In the genomic region with DNA sequence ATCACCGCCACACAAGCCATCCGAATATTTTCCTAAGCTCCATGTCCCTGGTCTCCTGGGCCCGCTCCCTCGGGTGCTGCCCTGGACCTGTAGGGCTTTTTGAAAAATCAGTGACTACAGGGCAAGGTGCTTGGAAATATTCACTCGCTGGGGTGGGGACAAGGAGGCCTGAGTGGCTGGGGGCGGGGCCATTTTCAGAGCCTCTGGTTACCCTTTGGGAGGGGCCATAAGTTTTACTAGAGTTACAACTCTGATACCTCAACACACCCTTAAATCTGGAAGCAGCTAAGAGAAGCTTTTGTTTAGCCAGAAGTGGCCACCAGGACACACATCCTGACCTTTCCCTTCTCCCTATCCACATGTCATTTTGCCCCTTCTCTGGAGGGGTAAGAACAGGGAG, we compare ENCODE assay signal across 8 mouse cellular contexts. TPM values are rescaled to one million over a fixed set of nuclear protein-coding genes. Genes with fewer than 3 reads are reported as not detected.
DNase-seq lines count a peak whose midpoint lies in the region; ATAC-seq and TF ChIP-seq lines count a peak whose summit lies in the region.

No protein-coding gene starts in this region.

- H3K9ac ChIP-seq in kidney, postnatal 0 days (ENCODE audit: low read depth, low read length) = peak overlapping the region; percentile 23; the same call in 1 of the 2 replicates
- H3K9ac ChIP-seq in forebrain, embryonic 14.5 days (ENCODE audit: low read length) = peak overlapping the region; percentile 100
- peak overlapping the region; percentile 70; the same call in 1 of the 2 replicates for H3K9ac ChIP-seq in liver, embryonic 11.5 days (ENCODE audit: low read depth, low read length)
- no peak overlapping the region for H3K9ac ChIP-seq in neural tube, embryonic 15.5 days (replicated peaks)

- 59% methylated on average over 6 of the region's 6 CpGs for WGBS in kidney, postnatal 0 days
- WGBS in forebrain, embryonic 14.5 days = 54% methylated on average over 6 of the region's 6 CpGs
- 81% methylated on average over 6 of the region's 6 CpGs for WGBS in liver, embryonic 11.5 days
- 78% methylated on average over 6 of the region's 6 CpGs for WGBS in neural tube, embryonic 15.5 days

- no peak overlapping the region for H3K27ac ChIP-seq in kidney, postnatal 0 days
- peak overlapping the region; percentile 69; the same call in 1 of the 2 replicates for H3K27ac ChIP-seq in forebrain, embryonic 14.5 days (ENCODE audit: low read depth, low read length)
- peak overlapping the region; percentile 84 for H3K27ac ChIP-seq in liver, embryonic 11.5 days (ENCODE audit: low read depth, low read length)
- H3K27ac ChIP-seq in neural tube, embryonic 15.5 days (replicated peaks) = no peak overlapping the region

- ATAC-seq in kidney, postnatal 0 days (replicated peaks; ENCODE audit: low FRiP score, low read depth) = no peak
- ATAC-seq in forebrain, embryonic 14.5 days = no peak
- no peak for ATAC-seq in liver, embryonic 11.5 days (replicated peaks; ENCODE audit: low FRiP score)
- no peak for ATAC-seq in neural tube, embryonic 15.5 days (ENCODE audit: low FRiP score)
- no peak for ATAC-seq in CD4-positive, CD25-positive, alpha-beta regulatory T cell, adult 4 months

- no peak for TF ChIP-seq CTCF in kidney, postnatal 0 days (IDR thresholded peaks at IDR 0.05; ENCODE audit: low read depth)

- H3K36me3 ChIP-seq in kidney, postnatal 0 days (ENCODE audit: insufficient read depth, low read length) = peaks cover 18% of the 10 kb centered on the region; the same call in 1 of the 2 replicates
- H3K36me3 ChIP-seq in forebrain, embryonic 14.5 days (ENCODE audit: control insufficient read depth, insufficient read depth, low read length) = peaks cover 67% of the 10 kb centered on the region
- no peaks in the 10 kb centered on the region; the same call in 1 of the 2 replicates for H3K36me3 ChIP-seq in liver, embryonic 11.5 days (ENCODE audit: control insufficient read depth, insufficient read depth, low read length)
- peaks cover 37% of the 10 kb centered on the region for H3K36me3 ChIP-seq in neural tube, embryonic 15.5 days

- peaks cover 40% of the 10 kb centered on the region for H3K4me1 ChIP-seq in kidney, postnatal 0 days (replicated peaks; ENCODE audit: insufficient read depth, low read length)
- peaks cover 55% of the 10 kb centered on the region for H3K4me1 ChIP-seq in forebrain, embryonic 14.5 days (ENCODE audit: control insufficient read depth, insufficient read depth, low read length)
- H3K4me1 ChIP-seq in liver, embryonic 11.5 days (replicated peaks; ENCODE audit: control insufficient read depth, insufficient read depth, low read length) = peaks cover 60% of the 10 kb centered on the region
- peaks cover 75% of the 10 kb centered on the region for H3K4me1 ChIP-seq in neural tube, embryonic 15.5 days

- H3K4me3 ChIP-seq in kidney, postnatal 0 days (replicated peaks; ENCODE audit: low read depth, low read length) = no peak overlapping the region
- peak overlapping the region; percentile 86 for H3K4me3 ChIP-seq in forebrain, embryonic 14.5 days (ENCODE audit: low read depth, low read length)
- H3K4me3 ChIP-seq in liver, embryonic 11.5 days (ENCODE audit: low read depth, low read length) = peak overlapping the region; percentile 56
- H3K4me3 ChIP-seq in neural tube, embryonic 15.5 days (replicated peaks) = no peak overlapping the region

- no peaks in the 10 kb centered on the region for H3K27me3 ChIP-seq in kidney, postnatal 0 days (ENCODE audit: insufficient read depth, low read length)
- no peaks in the 10 kb centered on the region for H3K27me3 ChIP-seq in forebrain, embryonic 14.5 days (replicated peaks; ENCODE audit: control insufficient read depth, insufficient read depth, low read length)
- no peaks in the 10 kb centered on the region for H3K27me3 ChIP-seq in liver, embryonic 11.5 days (replicated peaks; ENCODE audit: control insufficient read depth, insufficient read depth, low read length)
- H3K27me3 ChIP-seq in neural tube, embryonic 15.5 days (replicated peaks) = no peaks in the 10 kb centered on the region

- H3K4me2 ChIP-seq in kidney, postnatal 0 days (ENCODE audit: low read length) = peak overlapping the region; percentile 89
- peak overlapping the region; percentile 92 for H3K4me2 ChIP-seq in forebrain, embryonic 14.5 days (ENCODE audit: low read length)
- peak overlapping the region; percentile 93 for H3K4me2 ChIP-seq in liver, embryonic 11.5 days
- H3K4me2 ChIP-seq in neural tube, embryonic 15.5 days = peak overlapping the region; percentile 89

- DNase-seq in kidney, postnatal 0 days (ENCODE audit: low spot score) = no peak
- no peak for DNase-seq in kidney, adult 11 months
- no peak for DNase-seq in forebrain, embryonic 14.5 days (ENCODE audit: low spot score)
- no peak for DNase-seq in liver, embryonic 11.5 days (ENCODE audit: low spot score)
- no peak for DNase-seq in ovary, postnatal 10 days (ENCODE audit: low spot score)
- DNase-seq in adrenal gland, postnatal 25 days = no peak

- no peaks in the 10 kb centered on the region for H3K9me3 ChIP-seq in kidney, postnatal 0 days (replicated peaks; ENCODE audit: low read length)
- no peaks in the 10 kb centered on the region for H3K9me3 ChIP-seq in forebrain, embryonic 14.5 days (replicated peaks; ENCODE audit: control insufficient read depth, low read length)
- H3K9me3 ChIP-seq in liver, embryonic 11.5 days (ENCODE audit: control insufficient read depth, low read length) = no peaks in the 10 kb centered on the region
- no peaks in the 10 kb centered on the region for H3K9me3 ChIP-seq in neural tube, embryonic 15.5 days (replicated peaks)

RNA-seq across cellular contexts. Expression of a gene that starts 5.0 kb away (rescaled TPM):
- 12.5 and 13.8 TPM in 2 replicates for polyA plus RNA-seq in kidney, postnatal 0 days (2015; fragmentation: Nextera tagmentation; extraction: Ambion mirVana)
- polyA plus RNA-seq in forebrain, embryonic 14.5 days (2014; fragmentation: Nextera tagmentation; extraction: Ambion mirVana) = 48.8 and 50.1 TPM in 2 replicates
- polyA plus RNA-seq in liver, embryonic 11.5 days (2014; fragmentation: Nextera tagmentation; extraction: Ambion mirVana) = 9.4 and 10.2 TPM in 2 replicates
- 18.6 and 19.2 TPM in 2 replicates for polyA plus RNA-seq in neural tube, embryonic 15.5 days (2015; fragmentation: Nextera tagmentation; extraction: Ambion mirVana)
- 1 to 10 TPM in 1 of 2 experiments, under 1 TPM in 1; 0.60 to 1.5 TPM for polyA plus RNA-seq in CD4-positive, CD25-positive, alpha-beta regulatory T cell, adult 4 months (2017; shearing (Covaris generic))
- total RNA-seq in adrenal gland, postnatal 25 days (2021) = 3.3 and 3.5 TPM in 2 replicates

RNA-seq across cellular contexts. Expression of a gene that starts 11.0 kb away (rescaled TPM):
- 27.4 and 28.9 TPM in 2 replicates for polyA plus RNA-seq in kidney, postnatal 0 days (2015; fragmentation: Nextera tagmentation; extraction: Ambion mirVana)
- not detected in 2 replicates for polyA plus RNA-seq in forebrain, embryonic 14.5 days (2014; fragmentation: Nextera tagmentation; extraction: Ambion mirVana)
- polyA plus RNA-seq in liver, embryonic 11.5 days (2014; fragmentation: Nextera tagmentation; extraction: Ambion mirVana) = 1.1 and 1.2 TPM in 2 replicates
- polyA plus RNA-seq in neural tube, embryonic 15.5 days (2015; fragmentation: Nextera tagmentation; extraction: Ambion mirVana) = 0.29 and 4.1 TPM in 2 replicates
- not detected for polyA plus RNA-seq in CD4-positive, CD25-positive, alpha-beta regulatory T cell, adult 4 months (2017; shearing (Covaris generic))
- total RNA-seq in adrenal gland, postnatal 25 days (2021) = not detected in 2 replicates

RNA-seq across cellular contexts. Expression of a gene that starts 15.7 kb away (rescaled TPM):
- 164 and 173 TPM in 2 replicates for polyA plus RNA-seq in kidney, postnatal 0 days (2015; fragmentation: Nextera tagmentation; extraction: Ambion mirVana)
- 107 and 122 TPM in 2 replicates for polyA plus RNA-seq in forebrain, embryonic 14.5 days (2014; fragmentation: Nextera tagmentation; extraction: Ambion mirVana)
- polyA plus RNA-seq in liver, embryonic 11.5 days (2014; fragmentation: Nextera tagmentation; extraction: Ambion mirVana) = 111 and 120 TPM in 2 replicates
- 189 and 193 TPM in 2 replicates for polyA plus RNA-seq in neural tube, embryonic 15.5 days (2015; fragmentation: Nextera tagmentation; extraction: Ambion mirVana)
- polyA plus RNA-seq in CD4-positive, CD25-positive, alpha-beta regulatory T cell, adult 4 months (2017; shearing (Covaris generic)) = 100 to 1,000 TPM; 197 to 234 TPM
- 148 and 150 TPM in 2 replicates for total RNA-seq in adrenal gland, postnatal 25 days (2021)

RNA-seq across cellular contexts. Expression of a gene that starts 16.4 kb away (rescaled TPM):
- polyA plus RNA-seq in kidney, postnatal 0 days (2015; fragmentation: Nextera tagmentation; extraction: Ambion mirVana) = 35.1 and 35.9 TPM in 2 replicates
- polyA plus RNA-seq in forebrain, embryonic 14.5 days (2014; fragmentation: Nextera tagmentation; extraction: Ambion mirVana) = 40.5 and 43.3 TPM in 2 replicates
- polyA plus RNA-seq in liver, embryonic 11.5 days (2014; fragmentation: Nextera tagmentation; extraction: Ambion mirVana) = 65.8 and 67.7 TPM in 2 replicates
- polyA plus RNA-seq in neural tube, embryonic 15.5 days (2015; fragmentation: Nextera tagmentation; extraction: Ambion mirVana) = 39.2 and 40.1 TPM in 2 replicates
- 10 to 100 TPM; 11.9 to 12.0 TPM for polyA plus RNA-seq in CD4-positive, CD25-positive, alpha-beta regulatory T cell, adult 4 months (2017; shearing (Covaris generic))
- total RNA-seq in adrenal gland, postnatal 25 days (2021) = 74.3 and 87.0 TPM in 2 replicates

RNA-seq across cellular contexts. Expression of a gene that starts 27.4 kb away (rescaled TPM):
- 99.3 and 108 TPM in 2 replicates for polyA plus RNA-seq in kidney, postnatal 0 days (2015; fragmentation: Nextera tagmentation; extraction: Ambion mirVana)
- 18.0 and 28.5 TPM in 2 replicates for polyA plus RNA-seq in forebrain, embryonic 14.5 days (2014; fragmentation: Nextera tagmentation; extraction: Ambion mirVana)
- 155 and 157 TPM in 2 replicates for polyA plus RNA-seq in liver, embryonic 11.5 days (2014; fragmentation: Nextera tagmentation; extraction: Ambion mirVana)
- polyA plus RNA-seq in neural tube, embryonic 15.5 days (2015; fragmentation: Nextera tagmentation; extraction: Ambion mirVana) = 70.3 and 78.7 TPM in 2 replicates
- 1 to 10 TPM; 5.0 to 5.1 TPM for polyA plus RNA-seq in CD4-positive, CD25-positive, alpha-beta regulatory T cell, adult 4 months (2017; shearing (Covaris generic))
- 90.6 and 91.1 TPM in 2 replicates for total RNA-seq in adrenal gland, postnatal 25 days (2021)

Comparison
In these comparisons a context has a peak if more than half of its experiments do, and no peak if none do; other contexts are left out.
1. H3K27ac ChIP-seq: peak in forebrain, embryonic 14.5 days (single experiment) and liver, embryonic 11.5 days (single experiment); none in kidney, postnatal 0 days (single experiment) and neural tube, embryonic 15.5 days (single experiment).
2. H3K4me3 ChIP-seq: peak in forebrain, embryonic 14.5 days (single experiment) and liver, embryonic 11.5 days (single experiment); none in kidney, postnatal 0 days (single experiment) and neural tube, embryonic 15.5 days (single experiment).
3. Peak in every context shown above with its lines, with median percentiles within 50 percentile points of each other: H3K4me2 ChIP-seq.